16 mouse cellular contexts compared by ENCODE assay signal in the genomic region with DNA sequence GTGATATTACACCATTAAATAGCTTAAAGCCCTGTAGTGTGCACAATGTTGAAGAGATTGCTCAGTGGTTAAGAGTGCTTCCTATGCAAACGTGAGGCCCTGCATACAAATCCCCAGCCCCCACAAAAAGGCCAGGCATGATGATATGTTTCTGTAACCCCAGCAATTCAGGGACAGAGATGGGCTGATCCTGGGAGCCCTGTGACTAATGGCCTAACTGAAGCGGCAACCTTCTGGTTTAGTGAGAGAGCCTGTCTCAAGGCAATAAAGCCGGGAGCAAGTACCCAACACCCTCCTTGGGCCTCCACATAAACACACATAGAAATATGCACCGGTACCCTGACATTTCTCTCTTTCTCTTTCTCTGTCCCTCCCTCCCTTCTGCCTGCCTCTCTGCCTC.
DNase-seq lines count a peak whose midpoint lies in the region; ATAC-seq lines count a peak whose summit lies in the region.
"Had no signal": no experiment of that assay in that cellular context is flagged by ENCODE, and none has a peak within 500 bp of the region (broad histone marks: within the 10 kb centered on the region; RNA-seq: fewer than 3 reads in every experiment).

No protein-coding gene starts in this region.

- 45% methylated on average over 4 of the region's 4 CpGs for WGBS in lung, embryonic 15.5 days
- WGBS in neural tube, embryonic 14.5 days = 18% methylated on average over 4 of the region's 4 CpGs

- no peak for ATAC-seq in lung, embryonic 15.5 days (ENCODE audit: borderline replicate concordance, extremely low read depth, low FRiP score, low TSS enrichment)
- ATAC-seq in neural tube, embryonic 14.5 days (ENCODE audit: low read depth) = no peak
- ATAC-seq: liver, embryonic 12.5 days; lung, postnatal 0 days had no signal

- intact Hi-C loops in heart, postnatal 10 days (cut with DNase I) = no loop called here

- no peaks in the 10 kb centered on the region for H3K9me3 ChIP-seq in lung, embryonic 15.5 days
- H3K9me3 ChIP-seq in neural tube, embryonic 14.5 days (ENCODE audit: control insufficient read depth, low read length) = no peaks in the 10 kb centered on the region
- H3K9me3 ChIP-seq: heart, embryonic 10.5 days; liver, embryonic 12.5 days had no signal

- H3K4me3 ChIP-seq in lung, embryonic 15.5 days = no peak overlapping the region
- H3K4me3 ChIP-seq in neural tube, embryonic 14.5 days (ENCODE audit: low read depth, low read length) = no peak overlapping the region
- H3K4me3 ChIP-seq: heart, embryonic 10.5 days; liver, embryonic 12.5 days had no signal

- no peaks in the 10 kb centered on the region for H3K27me3 ChIP-seq in lung, embryonic 15.5 days
- H3K27me3 ChIP-seq in neural tube, embryonic 14.5 days (ENCODE audit: control insufficient read depth, insufficient read depth, low read length) = no peaks in the 10 kb centered on the region
- H3K27me3 ChIP-seq: liver, embryonic 12.5 days had no signal

- DNase-seq in adrenal gland, adult 2 months = peak; percentile 78
- DNase-seq in adrenal gland, postnatal 10 days = no peak
- peak; percentile 87 for DNase-seq in heart, adult 11 months
- DNase-seq in heart, postnatal 10 days = no peak
- DNase-seq in lung, adult 18-20 months = no peak
- no peak for DNase-seq in embryo, embryonic 10 days (ENCODE audit: low spot score)
- DNase-seq: gastrocnemius, postnatal 14 days; kidney, adult 11 months; left cerebral cortex, postnatal 4 days; retina, postnatal 1 day had no signal

- no peaks in the 10 kb centered on the region for H3K36me3 ChIP-seq in lung, embryonic 15.5 days
- H3K36me3 ChIP-seq in neural tube, embryonic 14.5 days (ENCODE audit: control insufficient read depth, insufficient read depth, low read length) = no peaks in the 10 kb centered on the region
- H3K36me3 ChIP-seq: heart, embryonic 10.5 days; liver, embryonic 12.5 days had no signal

- no peak overlapping the region for H3K4me2 ChIP-seq in lung, embryonic 15.5 days
- H3K4me2 ChIP-seq in neural tube, embryonic 14.5 days (ENCODE audit: low read depth, low read length) = no peak overlapping the region
- H3K4me2 ChIP-seq: liver, embryonic 12.5 days had no signal

- H3K4me1 ChIP-seq in lung, embryonic 15.5 days = peaks cover 38% of the 10 kb centered on the region
- H3K4me1 ChIP-seq in neural tube, embryonic 14.5 days (ENCODE audit: control insufficient read depth, insufficient read depth, low read length) = peaks cover 14% of the 10 kb centered on the region; the same call in 1 of the 2 replicates

- peak overlapping the region; percentile 7; the same call in 1 of the 2 replicates for H3K27ac ChIP-seq in lung, embryonic 15.5 days
- H3K27ac ChIP-seq in neural tube, embryonic 14.5 days (ENCODE audit: low read depth, low read length) = 0 out of 2 replicates have a peak overlapping the region, but pooled peaks have one; percentile 7
- H3K27ac ChIP-seq: heart, embryonic 10.5 days; kidney, postnatal 0 days; liver, embryonic 12.5 days had no signal

- no peak overlapping the region for H3K9ac ChIP-seq in lung, embryonic 15.5 days
- H3K9ac ChIP-seq in neural tube, embryonic 14.5 days (replicated peaks; ENCODE audit: low read depth, low read length) = no peak overlapping the region
- H3K9ac ChIP-seq: liver, embryonic 12.5 days had no signal

Comparison
In these comparisons a context has a peak if more than half of its experiments do, and no peak if none do; other contexts are left out.
1. DNase-seq: peak in adrenal gland, adult 2 months (single experiment) and heart, adult 11 months (single experiment); none in adrenal gland, postnatal 10 days (single experiment), heart, postnatal 10 days (0 of 2), lung, adult 18-20 months (0 of 2) and embryo, embryonic 10 days (single experiment).